Mouse (Mus musculus) skeletal muscle tissue, adult 2 months (tissue): Measurements from ENCODE around the gene Vmn1r26.
"Not testable (repeated sequence)": the region's sequence is repeated elsewhere in the genome, so short reads cannot be mapped to it uniquely, and the experiment has no call there.

ENCODE experiments used
- DNase-seq: peaks from one replicate; pipeline ENCODE4 v3.0.0-alpha.2; 2012; ENCODE audit warnings: low read depth, low spot score

Vmn1r26 gene

GRCm38 (mm10) chr6:58015059-58015458, at the start of gene Vmn1r26:
Gene Vmn1r26 (minus strand): TSS chr6:58015159.
- no peak for DNase-seq

- no peak for DNase-seq
These were observed 29.1 kb upstream of the Vmn1r26 start for GRCm38 (mm10) chr6:58044025-58044424.

GRCm38 (mm10) chr6:58017478-58017877, 2.5 kb upstream of the Vmn1r26 start:
- not testable (repeated sequence) for DNase-seq

DNA sequence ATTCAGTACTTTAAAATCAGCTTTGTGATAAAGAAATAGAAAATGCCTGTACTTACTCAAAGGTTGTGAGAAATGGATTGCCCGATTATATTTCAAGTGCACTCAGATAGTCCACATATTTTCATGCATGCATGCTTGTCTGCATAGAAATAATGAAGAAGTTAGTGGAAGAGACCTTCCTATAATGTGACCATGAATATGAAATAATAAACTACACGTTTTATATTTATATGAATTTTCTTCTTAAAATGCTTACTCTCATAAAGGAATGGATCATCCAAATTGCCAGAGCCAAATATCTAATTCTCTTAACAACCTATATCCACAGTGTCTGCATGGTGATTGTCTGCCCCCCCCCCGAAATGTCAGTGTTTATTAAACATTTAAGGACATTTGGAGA, 34.2 kb downstream of the Vmn1r26 start, which contains the start of gene Vmn1r25:
Gene Vmn1r25, minus strand, starts transcription at position 101 of the 400 bp plus-strand sequence.
- no peak for DNase-seq

DNA sequence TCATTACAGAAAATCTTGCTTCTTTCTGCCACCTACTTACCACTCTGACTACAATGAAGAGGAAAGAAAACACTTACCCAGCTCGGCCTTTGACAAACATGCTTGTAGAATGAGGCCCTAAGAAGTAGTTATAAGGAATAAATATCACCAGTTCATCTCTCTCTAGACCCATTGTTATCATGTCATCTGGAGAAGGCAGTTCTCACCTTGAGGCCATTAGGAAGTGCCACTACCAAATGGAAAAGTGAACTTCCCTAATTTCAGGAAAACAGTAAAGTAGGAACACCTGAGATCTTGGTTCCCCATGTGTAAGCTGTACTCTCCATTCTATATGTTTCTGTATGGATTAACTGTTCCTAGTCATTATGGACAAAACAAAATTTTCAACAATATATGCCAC, 53.6 kb downstream of the Vmn1r26 start, which contains the start of gene Vmn1r24:
Gene Vmn1r24, minus strand, starts transcription at position 101 of the 400 bp plus-strand sequence.
- not testable (repeated sequence) for DNase-seq
